Mouse (Mus musculus) heart, postnatal 4 days (tissue): ENCODE data around the gene Ddrgk1. TPM values are rescaled to one million over a fixed set of nuclear protein-coding genes. Genes with fewer than 3 reads are reported as not detected.

Source experiments
- total RNA-seq, 2 experiments: library from RNA; stranded (reverse); gene quantifications; 2 replicates each; pipeline ENCODE4 v1.2.3; 2021

Gene Ddrgk1
- total RNA-seq, 2 experiments from 2014 or later, result 57.7 to 58.9 TPM

Other genes with a start within 250 kb of the Ddrgk1 start
- gene Vps16, start 240.3 kb downstream of the Ddrgk1 start, total RNA-seq, result 10 to 100 TPM; 39.0 to 45.3 TPM
- 1 to 10 TPM; 5.6 to 6.2 TPM for gene Pced1a, start 240.0 kb downstream of the Ddrgk1 start, total RNA-seq
- 10 to 100 TPM; 78.9 to 86.4 TPM for gene Ptpra, start 214.4 kb downstream of the Ddrgk1 start, total RNA-seq
- gene Mrps26, start 100.9 kb downstream of the Ddrgk1 start, total RNA-seq, result 10 to 100 TPM; 78.0 to 86.6 TPM
- not detected for gene Oxt, start 88.5 kb downstream of the Ddrgk1 start, total RNA-seq
- gene Avp, start 82.1 kb downstream of the Ddrgk1 start, total RNA-seq, result 1 to 10 TPM in 1 of 2 experiments, under 1 TPM in 1; 0.83 to 1.5 TPM
- 1 to 10 TPM; 8.1 to 9.2 TPM for gene Fastkd5, start 34.6 kb downstream of the Ddrgk1 start, total RNA-seq
- 1 to 10 TPM; 5.5 TPM for gene Ubox5, start 34.6 kb downstream of the Ddrgk1 start, total RNA-seq
- 1 to 10 TPM; 4.3 to 5.0 TPM for gene Lzts3, start 21.9 kb downstream of the Ddrgk1 start, total RNA-seq
- 10 to 100 TPM; 32.7 to 35.2 TPM for gene Itpa, start 3.0 kb upstream of the Ddrgk1 start, total RNA-seq
- under 1 TPM; 0.12 to 0.16 TPM for gene Slc4a11, start 32.9 kb upstream of the Ddrgk1 start, total RNA-seq
- gene 4930402H24Rik, start 241.7 kb upstream of the Ddrgk1 start, total RNA-seq, result 10 to 100 TPM; 80.1 to 86.3 TPM
- 10 to 100 TPM; 27.6 to 28.8 TPM for gene Atrn, start 241.8 kb upstream of the Ddrgk1 start, total RNA-seq